Mouse (Mus musculus) right cerebral cortex, postnatal 25 days (tissue): ENCODE measurements around the gene Oas2.
A peak's percentile ranks its signal among the peaks of the same experiment; 100 is the strongest.

Source experiments
- DNase-seq: peaks from one replicate; pipeline ENCODE4 v3.0.0; 2022

Oas2 gene

DNA sequence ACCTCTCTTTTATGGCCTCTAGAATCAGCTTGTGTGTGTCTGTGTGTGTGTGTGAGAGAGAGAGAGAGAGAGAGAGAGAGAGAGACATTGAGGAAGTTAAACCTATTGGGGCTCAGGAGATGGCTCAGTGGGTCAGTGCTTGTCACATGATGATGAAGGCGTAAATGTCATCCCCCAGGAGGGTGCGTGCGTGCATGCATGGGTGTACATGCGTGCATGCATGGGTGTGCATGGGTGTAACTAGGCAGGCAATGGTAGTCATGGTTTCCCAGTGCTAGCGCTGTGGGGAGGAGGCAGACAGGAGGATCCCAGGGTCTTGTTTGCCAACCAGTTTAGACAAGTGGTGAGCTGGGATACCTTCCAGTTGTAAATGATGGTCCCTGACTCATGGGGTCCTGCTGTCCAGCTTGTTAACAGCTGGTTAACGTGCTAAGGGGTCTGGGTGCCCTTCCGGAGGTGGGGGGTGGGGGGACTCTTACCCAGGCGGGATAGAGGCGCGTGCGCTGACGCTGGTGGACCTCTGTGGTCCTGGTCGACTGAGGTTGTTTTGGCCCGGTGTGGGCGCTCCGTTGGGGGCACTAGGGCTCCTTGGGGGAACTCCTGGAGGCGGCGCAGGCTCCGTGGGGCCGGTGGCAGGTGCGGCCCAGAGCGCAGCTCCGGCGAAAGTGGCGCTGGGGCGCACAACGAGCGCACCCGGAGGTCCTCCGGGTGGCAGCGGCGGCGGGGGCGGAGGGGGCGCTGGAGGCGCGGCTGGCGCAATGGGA lies 55.5 kb downstream of the Oas2 start:
- DNase-seq = no peak

DNA sequence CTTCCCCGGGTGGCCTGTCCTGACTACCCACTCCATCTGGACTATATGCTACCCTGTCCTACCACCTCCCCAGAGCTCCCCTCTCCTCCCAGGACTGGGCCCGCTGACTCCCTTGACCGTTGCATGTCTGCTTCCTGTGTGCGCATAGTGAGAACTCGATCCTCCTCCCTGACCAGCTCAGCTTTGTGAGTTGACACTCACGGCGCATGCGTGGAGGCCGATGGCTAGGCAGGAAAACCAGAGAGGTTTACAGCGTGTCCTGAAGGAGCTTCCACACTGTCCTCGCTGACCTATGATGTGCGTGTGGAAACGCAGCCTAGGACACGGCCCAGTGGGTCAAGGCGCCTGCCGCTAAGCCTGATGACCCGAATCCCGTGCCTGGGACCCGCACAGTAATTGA lies 57.6 kb downstream of the Oas2 start:
- DNase-seq = no peak

DNA sequence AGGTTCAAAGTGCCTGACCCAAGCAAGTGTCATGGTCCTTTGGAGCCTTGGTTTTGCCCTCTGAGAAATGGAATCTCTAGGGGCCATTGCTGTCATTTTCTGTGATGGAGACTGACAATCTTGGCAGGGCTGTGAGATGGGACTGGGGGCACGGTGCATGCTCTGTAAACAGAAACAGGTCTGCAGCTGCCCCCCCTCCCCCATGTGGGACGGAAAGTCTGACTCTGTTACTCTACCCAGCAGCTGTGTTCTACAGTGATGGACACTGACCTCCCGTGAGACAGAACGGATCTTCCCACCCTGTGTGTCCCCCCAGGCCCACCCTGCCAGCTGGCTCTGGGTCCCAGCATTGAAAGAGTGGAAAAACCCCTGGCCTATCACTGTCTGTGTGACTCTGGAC lies 59.2 kb downstream of the Oas2 start:
- DNase-seq = no peak

DNA sequence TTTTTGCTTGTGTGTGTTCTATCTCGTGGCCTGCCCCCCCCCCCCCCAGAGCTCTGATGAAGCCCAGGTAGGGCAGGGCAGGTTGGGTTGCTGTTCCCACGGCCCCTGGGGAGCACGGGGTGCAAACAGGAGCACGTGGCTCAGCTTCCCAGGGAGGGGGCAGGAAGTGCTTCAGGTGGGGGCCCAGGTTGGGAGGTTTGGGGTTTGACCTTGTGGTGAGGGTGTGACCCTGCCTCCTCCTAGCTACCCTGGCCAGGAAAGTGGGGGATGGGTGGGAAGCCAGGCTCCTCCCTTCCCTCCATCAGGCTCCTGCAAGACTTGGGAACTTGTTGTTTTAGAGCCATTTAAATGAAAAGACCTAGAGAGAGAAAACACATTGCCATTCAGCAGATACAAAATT lies 61.2 kb downstream of the Oas2 start:
- no peak for DNase-seq

- no peak for DNase-seq
Observed at GRCm38 (mm10) chr5:120687897-120688296, 61.8 kb downstream of the Oas2 start.

GRCm38 (mm10) chr5:120687484-120687851 lies 62.2 kb downstream of the Oas2 start:
- DNase-seq = no peak

DNA sequence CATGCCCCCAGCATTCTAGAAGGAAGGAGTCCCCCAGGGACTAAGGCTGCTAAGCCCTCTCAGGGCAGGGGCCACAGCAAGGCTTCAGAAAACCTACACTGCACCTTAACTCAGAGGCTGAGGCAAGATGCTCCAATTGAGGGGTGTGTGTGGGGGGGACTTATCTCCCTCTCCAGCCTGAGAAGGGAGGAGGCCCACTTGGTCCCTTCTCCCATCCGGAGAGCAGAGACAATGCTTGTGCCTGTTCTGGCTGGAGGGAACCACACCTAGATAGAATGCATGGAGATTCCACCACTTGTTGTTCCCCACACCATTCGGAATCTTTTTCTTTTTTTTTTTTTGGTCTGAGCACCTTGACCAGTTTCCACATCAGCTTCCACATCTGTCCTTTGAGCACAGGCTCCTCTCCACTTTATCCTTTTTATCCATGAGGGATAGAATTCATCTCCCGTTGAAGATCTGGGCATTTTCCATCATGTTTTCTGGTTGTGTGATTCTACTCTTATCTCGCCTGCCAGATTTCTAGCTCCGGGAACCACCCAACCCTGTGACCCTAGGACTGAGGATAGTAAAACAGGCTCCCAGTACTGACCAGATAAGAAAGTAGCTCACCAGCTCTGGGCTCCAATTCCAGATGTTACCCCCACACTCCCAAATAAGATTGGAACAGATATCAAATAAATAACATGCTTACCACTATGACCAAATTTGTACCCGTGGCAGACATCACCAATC lies 62.7 kb downstream of the Oas2 start:
- no peak for DNase-seq

GRCm38 (mm10) chr5:120685678-120686077 lies 64.0 kb downstream of the Oas2 start:
- DNase-seq = no peak

- no peak for DNase-seq
Observed at GRCm38 (mm10) chr5:120682982-120683771, 66.5 kb downstream of the Oas2 start.

DNA sequence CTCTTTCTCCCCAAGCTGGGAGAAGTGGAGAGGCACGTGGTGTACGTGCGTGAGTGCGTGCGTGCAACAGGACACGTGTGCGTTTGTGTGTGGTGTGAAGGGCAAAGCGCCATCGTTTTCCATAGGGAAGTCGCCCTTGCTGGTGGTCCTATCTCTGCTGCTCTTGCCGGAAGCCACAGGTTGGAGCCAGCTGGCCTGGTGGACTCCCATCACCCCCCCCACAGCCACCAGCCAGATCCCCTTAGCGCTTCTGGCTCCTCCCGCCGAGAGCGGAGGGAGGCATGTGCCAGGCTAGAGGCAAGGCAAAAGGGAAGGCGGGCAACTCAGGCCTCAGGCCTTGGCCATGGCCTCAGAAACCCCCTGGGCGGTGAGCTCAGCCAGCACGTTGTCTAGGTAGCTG lies 68.7 kb downstream of the Oas2 start:
- peak; percentile 52 for DNase-seq
